Mouse (Mus musculus) lung, adult 2 months (tissue): Measurements from ENCODE around the gene Dock8.

ENCODE experiments used
- CTCF ChIP-seq: fragments of 200-500 bp; IDR thresholded peaks from 2 replicates; pipeline ENCODE4 v1.5.1; 2011; ENCODE audit warnings: mild to moderate bottlenecking, low read length, control low read depth; ENCODE audit not compliant: insufficient read depth
- POLR2A ChIP-seq: fragments of 200-500 bp; IDR thresholded peaks from 2 replicates; pipeline ENCODE4 v1.6.1; 2011; ENCODE audit warnings: low read depth, mild to moderate bottlenecking, control low read depth, low read length, borderline replicate concordance; ENCODE audit errors: extremely low read depth

- no peak for TF ChIP-seq CTCF
- no peak for TF ChIP-seq POLR2A
Observed at GRCm38 (mm10) chr19:25107417-25107816, 108.1 kb downstream of the Dock8 start.
